In genomic region chr3:138875282-138875681, GRCm38 (mm10) we compare ENCODE assay signal across 19 mouse cellular contexts.
DNase-seq lines count a peak whose midpoint lies in the region; ATAC-seq and TF ChIP-seq lines count a peak whose summit lies in the region.
"Had no signal": no experiment of that assay in that cellular context is flagged by ENCODE, and none has a peak within 500 bp of the region (broad histone marks: within the 10 kb centered on the region; RNA-seq: fewer than 3 reads in every experiment).

No protein-coding gene starts in this region.

- H3K4me1 ChIP-seq in embryonic facial prominence, embryonic 15.5 days: peaks cover 22% of the 10 kb centered on the region
- H3K4me1 ChIP-seq in embryonic facial prominence, embryonic 10.5 days: peaks cover 18% of the 10 kb centered on the region
- peaks cover 10% of the 10 kb centered on the region; the same call in 1 of the 2 replicates for H3K4me1 ChIP-seq in hindbrain, postnatal 0 days (ENCODE audit: insufficient read depth, low read length)
- peaks cover 24% of the 10 kb centered on the region for H3K4me1 ChIP-seq in hindbrain, embryonic 13.5 days (replicated peaks)
- H3K4me1 ChIP-seq in lung, embryonic 16.5 days (replicated peaks; ENCODE audit: control insufficient read depth, insufficient read depth, low read length): peaks cover 12% of the 10 kb centered on the region
- H3K4me1 ChIP-seq: liver, embryonic 12.5 days had no signal

- H3K9ac ChIP-seq in embryonic facial prominence, embryonic 15.5 days: no peak overlapping the region
- H3K9ac ChIP-seq in hindbrain, postnatal 0 days (replicated peaks; ENCODE audit: low read length): no peak overlapping the region
- no peak overlapping the region for H3K9ac ChIP-seq in hindbrain, embryonic 13.5 days
- H3K9ac ChIP-seq in lung, embryonic 16.5 days (ENCODE audit: low read length): no peak overlapping the region
- H3K9ac ChIP-seq: limb, embryonic 13.5 days; liver, embryonic 12.5 days; midbrain, embryonic 12.5 days; neural tube, embryonic 15.5 days had no signal

- H3K27ac ChIP-seq in embryonic facial prominence, embryonic 15.5 days (replicated peaks): no peak overlapping the region
- H3K27ac ChIP-seq in embryonic facial prominence, embryonic 10.5 days (replicated peaks): no peak overlapping the region
- H3K27ac ChIP-seq in hindbrain, postnatal 0 days: no peak overlapping the region
- no peak overlapping the region for H3K27ac ChIP-seq in hindbrain, embryonic 13.5 days
- H3K27ac ChIP-seq in lung, embryonic 16.5 days (ENCODE audit: low read length): no peak overlapping the region
- H3K27ac ChIP-seq: heart, embryonic 10.5 days; kidney, postnatal 0 days; limb, embryonic 13.5 days; liver, embryonic 12.5 days; midbrain, embryonic 12.5 days; neural tube, embryonic 15.5 days had no signal

- peak; percentile 42 for DNase-seq in adrenal gland, postnatal 10 days
- no peak for DNase-seq in adrenal gland, adult 18-20 months (ENCODE audit: low spot score in 2 of 2)
- DNase-seq in embryonic facial prominence, embryonic 10.5 days (ENCODE audit: low spot score): no peak
- DNase-seq in hindbrain, postnatal 0 days (ENCODE audit: low spot score): peak; percentile 32
- DNase-seq in lung, adult 18-20 months: no peak
- DNase-seq: kidney, adult 2 months; lung, postnatal 10 days; right cerebral cortex, adult 18-20 months; right cerebral cortex, postnatal 4 days had no signal

- H3K4me2 ChIP-seq in embryonic facial prominence, embryonic 15.5 days (replicated peaks): no peak overlapping the region
- H3K4me2 ChIP-seq in hindbrain, postnatal 0 days (ENCODE audit: low read depth, low read length): no peak overlapping the region
- H3K4me2 ChIP-seq in hindbrain, embryonic 13.5 days: no peak overlapping the region
- no peak overlapping the region for H3K4me2 ChIP-seq in lung, embryonic 16.5 days (ENCODE audit: low read depth, low read length)
- H3K4me2 ChIP-seq: limb, embryonic 13.5 days; liver, embryonic 12.5 days; midbrain, embryonic 12.5 days; neural tube, embryonic 15.5 days had no signal

- H3K27me3 ChIP-seq in embryonic facial prominence, embryonic 15.5 days: no peaks in the 10 kb centered on the region
- H3K27me3 ChIP-seq in embryonic facial prominence, embryonic 10.5 days (replicated peaks; ENCODE audit: low read depth, poor library complexity, severe bottlenecking): no peaks in the 10 kb centered on the region
- no peaks in the 10 kb centered on the region for H3K27me3 ChIP-seq in hindbrain, postnatal 0 days (ENCODE audit: insufficient read depth, low read length)
- no peaks in the 10 kb centered on the region for H3K27me3 ChIP-seq in hindbrain, embryonic 13.5 days
- H3K27me3 ChIP-seq in lung, embryonic 16.5 days (ENCODE audit: control insufficient read depth, insufficient read depth, low read depth, low read length): no peaks in the 10 kb centered on the region
- H3K27me3 ChIP-seq: limb, embryonic 13.5 days; liver, embryonic 12.5 days; midbrain, embryonic 12.5 days; neural tube, embryonic 15.5 days had no signal

- H3K9me3 ChIP-seq in embryonic facial prominence, embryonic 15.5 days (replicated peaks): no peaks in the 10 kb centered on the region
- no peaks in the 10 kb centered on the region for H3K9me3 ChIP-seq in embryonic facial prominence, embryonic 10.5 days
- H3K9me3 ChIP-seq in hindbrain, postnatal 0 days (ENCODE audit: low read length): no peaks in the 10 kb centered on the region
- 0 out of 2 replicates have a peak, but pooled peaks cover 5% of the 10 kb centered on the region for H3K9me3 ChIP-seq in hindbrain, embryonic 13.5 days
- H3K9me3 ChIP-seq in lung, embryonic 16.5 days (ENCODE audit: control insufficient read depth, low read length): no peaks in the 10 kb centered on the region
- H3K9me3 ChIP-seq: limb, embryonic 13.5 days; liver, embryonic 12.5 days; neural tube, embryonic 15.5 days had no signal

- ATAC-seq in embryonic facial prominence, embryonic 15.5 days (ENCODE audit: insufficient number of reproducible peaks, low FRiP score, low TSS enrichment, low read depth): 0 out of 2 replicates have a peak, but pooled peaks have one; percentile 6
- ATAC-seq in hindbrain, postnatal 0 days: no peak; the same call in 1 of the 2 replicates
- no peak for ATAC-seq in hindbrain, embryonic 13.5 days (ENCODE audit: low FRiP score)
- peak; percentile 11; the same call in 1 of the 2 replicates for ATAC-seq in lung, embryonic 16.5 days (ENCODE audit: low read depth)
- ATAC-seq: forebrain, embryonic 14.5 days; liver, embryonic 12.5 days had no signal

- peaks cover 8% of the 10 kb centered on the region; the same call in 1 of the 2 replicates for H3K36me3 ChIP-seq in embryonic facial prominence, embryonic 15.5 days
- peaks cover 20% of the 10 kb centered on the region for H3K36me3 ChIP-seq in embryonic facial prominence, embryonic 10.5 days (replicated peaks)
- H3K36me3 ChIP-seq in hindbrain, postnatal 0 days (ENCODE audit: insufficient read depth, low read length): no peaks in the 10 kb centered on the region; the same call in 1 of the 2 replicates
- H3K36me3 ChIP-seq in hindbrain, embryonic 13.5 days: peaks cover 29% of the 10 kb centered on the region
- no peaks in the 10 kb centered on the region for H3K36me3 ChIP-seq in lung, embryonic 16.5 days (ENCODE audit: control insufficient read depth, insufficient read depth, low read length)
- H3K36me3 ChIP-seq: liver, embryonic 12.5 days had no signal

- 92% methylated on average over 7 of the region's 7 CpGs for WGBS in embryonic facial prominence, embryonic 15.5 days
- 96% methylated on average over 7 of the region's 7 CpGs for WGBS in embryonic facial prominence, embryonic 10.5 days
- 68% methylated on average over 7 of the region's 7 CpGs for WGBS in hindbrain, postnatal 0 days
- 92% methylated on average over 7 of the region's 7 CpGs for WGBS in hindbrain, embryonic 13.5 days
- WGBS in lung, embryonic 16.5 days: 76% methylated on average over 7 of the region's 7 CpGs

- no peak for TF ChIP-seq CTCF in hindbrain, postnatal 0 days (IDR thresholded peaks at IDR 0.05; ENCODE audit: low read depth)

- H3K4me3 ChIP-seq in embryonic facial prominence, embryonic 15.5 days (replicated peaks): no peak overlapping the region
- no peak overlapping the region for H3K4me3 ChIP-seq in embryonic facial prominence, embryonic 10.5 days
- no peak overlapping the region for H3K4me3 ChIP-seq in hindbrain, postnatal 0 days (ENCODE audit: low read length)
- H3K4me3 ChIP-seq in hindbrain, embryonic 13.5 days: no peak overlapping the region
- no peak overlapping the region for H3K4me3 ChIP-seq in lung, embryonic 16.5 days (ENCODE audit: low read length)
- H3K4me3 ChIP-seq: heart, embryonic 10.5 days; limb, embryonic 13.5 days; liver, embryonic 12.5 days; midbrain, embryonic 12.5 days; neural tube, embryonic 15.5 days had no signal

Comparison
In these comparisons a context has a peak if more than half of its experiments do, and no peak if none do; other contexts are left out.
1. DNase-seq: peak in adrenal gland, postnatal 10 days (single experiment) and hindbrain, postnatal 0 days (single experiment); none in adrenal gland, adult 18-20 months (0 of 2), embryonic facial prominence, embryonic 10.5 days (single experiment) and lung, adult 18-20 months (0 of 2).
2. ATAC-seq: peak in embryonic facial prominence, embryonic 15.5 days (single experiment) and lung, embryonic 16.5 days (single experiment); none in hindbrain, postnatal 0 days (single experiment) and hindbrain, embryonic 13.5 days (single experiment).